35 mouse cellular contexts compared by ENCODE assay signal in the genomic region with DNA sequence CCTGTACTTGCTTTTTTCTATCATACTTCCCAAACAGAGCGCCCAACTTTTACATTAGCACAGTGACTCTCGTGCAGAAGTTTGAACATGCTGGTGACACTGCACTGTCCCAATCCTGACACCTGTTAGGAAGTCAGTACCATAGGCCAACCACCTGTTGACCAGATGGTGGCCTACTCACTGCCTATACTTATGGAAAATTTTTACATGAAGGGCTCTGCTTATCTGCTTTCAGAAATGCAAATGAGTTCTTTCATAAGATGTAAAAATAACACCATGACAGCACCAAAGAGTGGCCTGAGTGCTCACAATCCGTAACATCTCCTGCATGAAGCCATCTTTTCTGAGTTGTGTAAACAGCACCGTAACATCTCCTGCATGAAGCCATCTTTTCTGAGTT. TPM values are rescaled to one million over a fixed set of nuclear protein-coding genes. Genes with fewer than 3 reads are reported as not detected.
"Had no signal": no experiment of that assay in that cellular context is flagged by ENCODE, and none has a peak within 500 bp of the region (broad histone marks: within the 10 kb centered on the region; RNA-seq: fewer than 3 reads in every experiment).

No protein-coding gene starts in this region.

- H3K4me1 ChIP-seq: limb, embryonic 12.5 days; limb, embryonic 13.5 days; limb, embryonic 15.5 days; liver, embryonic 13.5 days; lung, embryonic 15.5 days; midbrain, embryonic 10.5 days; midbrain, embryonic 12.5 days; midbrain, embryonic 13.5 days; midbrain, embryonic 15.5 days; neural tube, embryonic 12.5 days; neural tube, embryonic 13.5 days had no signal

- H3K27me3 ChIP-seq: limb, embryonic 12.5 days; limb, embryonic 13.5 days; limb, embryonic 15.5 days; liver, embryonic 12.5 days; liver, embryonic 13.5 days; liver, embryonic 15.5 days; lung, embryonic 15.5 days; megakaryocyte, embryonic 14.5 days; midbrain, embryonic 12.5 days; midbrain, embryonic 13.5 days; midbrain, embryonic 15.5 days; neural tube, embryonic 12.5 days; neural tube, embryonic 13.5 days had no signal

- ATAC-seq: liver, embryonic 12.5 days; liver, postnatal 0 days; lung, postnatal 0 days; midbrain, embryonic 13.5 days; midbrain, embryonic 15.5 days had no signal

- H3K4me2 ChIP-seq: limb, embryonic 12.5 days; limb, embryonic 13.5 days; limb, embryonic 15.5 days; liver, embryonic 11.5 days; liver, embryonic 12.5 days; liver, embryonic 13.5 days; liver, embryonic 15.5 days; lung, embryonic 14.5 days; lung, embryonic 15.5 days; midbrain, embryonic 12.5 days; midbrain, embryonic 13.5 days; midbrain, embryonic 15.5 days; neural tube, embryonic 12.5 days; neural tube, embryonic 13.5 days had no signal

- H3K4me3 ChIP-seq: left cerebral cortex, adult 2 months; limb, embryonic 12.5 days; limb, embryonic 13.5 days; limb, embryonic 15.5 days; liver, embryonic 12.5 days; liver, embryonic 13.5 days; liver, embryonic 15.5 days; lung, embryonic 15.5 days; megakaryocyte, embryonic 14.5 days; midbrain, embryonic 10.5 days; midbrain, embryonic 12.5 days; midbrain, embryonic 13.5 days; midbrain, embryonic 15.5 days; neural tube, embryonic 12.5 days; neural tube, embryonic 13.5 days had no signal

- H3K9ac ChIP-seq: limb, embryonic 12.5 days; limb, embryonic 13.5 days; limb, embryonic 15.5 days; liver, embryonic 12.5 days; liver, embryonic 13.5 days; liver, embryonic 14.5 days; liver, embryonic 15.5 days; liver, postnatal 0 days; lung, embryonic 14.5 days; lung, embryonic 15.5 days; midbrain, embryonic 12.5 days; midbrain, embryonic 13.5 days; midbrain, embryonic 15.5 days; neural tube, embryonic 12.5 days; neural tube, embryonic 13.5 days had no signal

- H3K9me3 ChIP-seq: limb, embryonic 12.5 days; limb, embryonic 13.5 days; limb, embryonic 15.5 days; liver, embryonic 12.5 days; liver, embryonic 13.5 days; liver, embryonic 15.5 days; lung, embryonic 15.5 days; megakaryocyte, embryonic 14.5 days; midbrain, embryonic 10.5 days; midbrain, embryonic 12.5 days; midbrain, embryonic 13.5 days; midbrain, embryonic 15.5 days; neural tube, embryonic 12.5 days; neural tube, embryonic 13.5 days had no signal

- DNase-seq: left cerebral cortex, postnatal 4 days; liver; liver, embryonic 13.5 days; liver, postnatal 0 days; lung, adult 18-20 months; lung, adult 2 months; lung, embryonic 14.5 days; lung, postnatal 10 days; lung, postnatal 14 days; lung, postnatal 36 days; lung, postnatal 4 days; midbrain, embryonic 14.5 days had no signal

- H3K27ac ChIP-seq: left cerebral cortex, adult 2 months; limb, embryonic 12.5 days; limb, embryonic 13.5 days; limb, embryonic 15.5 days; liver, embryonic 12.5 days; liver, embryonic 13.5 days; liver, embryonic 14.5 days; liver, embryonic 15.5 days; lung, embryonic 15.5 days; macrophage; midbrain, embryonic 10.5 days; midbrain, embryonic 12.5 days; midbrain, embryonic 13.5 days; midbrain, embryonic 15.5 days; neural tube, embryonic 12.5 days; neural tube, embryonic 13.5 days had no signal

RNA-seq across cellular contexts. Expression of a gene that starts 49.0 kb away (rescaled TPM):
- total RNA-seq: megakaryocyte progenitor cell, adult 5-6 weeks; megakaryocyte, adult 5-6 weeks; megakaryocyte-erythroid progenitor cell, adult 5-6 weeks; monocyte, adult 5-6 weeks had no signal
- polyA plus RNA-seq: liver, adult 2 months; liver, embryonic 11.5 days; liver, embryonic 12.5 days; liver, embryonic 13.5 days; liver, embryonic 14.5 days; liver, embryonic 15.5 days; liver, postnatal 0 days; macrophage had no signal
